Mouse (Mus musculus) heart, adult 8-10 months (tissue): Measurements from ENCODE around the gene Mecom. TPM values are rescaled to one million over a fixed set of nuclear protein-coding genes. Genes with fewer than 3 reads are reported as not detected.

ENCODE experiments used
- DNase-seq: peaks from one replicate; pipeline ENCODE4 v3.0.0; 2022; ENCODE audit warnings: low spot score
- total RNA-seq, 4 experiments: library from RNA; stranded (reverse); gene quantifications; 2 replicates each; pipeline ENCODE4 v1.2.4; 2022

Mecom gene
- total RNA-seq, 4 experiments from 2014 or later, result 13.6 to 19.5 (median 16.5) TPM

GRCm38 (mm10) chr3:30153923-30154331 is 393.9 kb downstream of the Mecom start:
- DNase-seq, result no peak

GRCm38 (mm10) chr3:30150071-30150470 is 397.7 kb downstream of the Mecom start:
- DNase-seq, result no peak

DNA sequence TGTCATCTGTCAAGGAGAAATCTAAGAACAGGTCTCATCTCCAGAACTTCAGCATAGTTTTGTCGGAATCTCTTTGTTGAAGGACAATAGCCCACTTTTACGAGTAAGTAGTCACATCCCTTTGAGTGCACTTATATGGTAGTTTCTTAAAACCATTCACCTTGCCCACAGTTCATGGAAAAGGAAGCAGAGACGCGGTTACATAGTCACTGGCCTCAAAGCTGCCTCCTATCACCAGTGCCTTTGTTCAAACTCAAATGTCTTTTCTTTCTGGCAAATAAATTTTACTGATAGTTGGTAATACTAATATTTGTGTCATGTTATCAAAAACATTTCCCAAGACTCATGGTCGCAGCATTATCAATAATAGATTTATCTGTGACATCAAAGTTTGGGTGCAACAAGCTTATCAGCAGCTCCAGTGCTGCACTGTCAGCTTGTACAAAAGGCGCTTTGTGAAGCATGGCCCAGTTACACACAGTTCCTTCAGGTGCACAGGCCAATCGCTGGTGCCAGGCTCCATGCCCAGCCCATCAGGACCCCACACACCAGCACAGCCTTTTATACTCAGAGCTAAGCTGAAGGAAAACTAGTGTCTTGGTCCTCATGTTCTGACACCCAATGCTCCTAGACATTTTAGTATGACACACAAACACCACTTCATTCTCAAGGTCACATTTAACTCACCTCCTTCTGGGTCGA is 399.3 kb downstream of the Mecom start:
- DNase-seq, result no peak

GRCm38 (mm10) chr3:30145051-30145450 is 402.8 kb downstream of the Mecom start:
- DNase-seq, result no peak

GRCm38 (mm10) chr3:30143961-30144411 is 403.8 kb downstream of the Mecom start:
- no peak for DNase-seq

GRCm38 (mm10) chr3:30143440-30143839 is 404.4 kb downstream of the Mecom start:
- DNase-seq, result no peak

DNA sequence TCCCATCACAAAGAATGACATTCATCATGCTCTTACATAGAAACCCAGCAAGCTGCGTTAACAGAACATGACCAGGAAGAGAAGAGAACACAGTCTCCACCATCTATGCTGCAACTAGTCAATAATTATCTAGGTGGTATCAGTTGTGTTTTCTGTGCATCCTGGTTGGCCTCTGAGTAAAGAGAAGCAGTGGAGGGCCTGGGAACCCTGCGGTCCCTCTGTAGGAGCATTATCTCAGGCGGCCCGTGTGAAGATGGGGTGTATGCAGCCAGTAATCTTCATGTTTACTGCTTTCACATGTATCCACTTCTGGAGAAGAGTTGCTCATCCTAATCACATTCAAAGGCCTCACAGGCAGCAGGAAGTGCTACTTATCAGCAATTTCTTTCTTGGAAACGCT is 407.5 kb downstream of the Mecom start:
- DNase-seq, result no peak

DNA sequence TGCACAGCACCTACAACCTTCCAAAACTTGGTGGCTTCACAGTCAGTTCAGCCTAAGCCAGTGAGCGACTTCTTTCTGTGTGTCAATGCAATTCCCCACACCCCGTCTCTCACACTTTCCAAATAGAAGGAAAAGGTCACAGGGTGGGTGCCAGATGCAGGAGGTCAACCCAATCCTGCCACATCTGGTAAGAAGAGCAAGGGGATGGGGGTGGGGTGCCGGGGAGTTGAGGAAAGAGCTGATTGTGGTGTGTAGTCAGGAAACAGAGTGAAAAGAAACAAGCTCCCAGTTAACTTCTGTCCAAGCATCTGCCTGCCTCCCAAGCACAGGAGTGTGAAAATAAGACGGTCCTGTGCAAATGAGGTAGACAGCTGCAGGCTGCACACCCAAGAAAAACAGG is 408.1 kb downstream of the Mecom start:
- no peak for DNase-seq

GRCm38 (mm10) chr3:30138588-30138987 is 409.2 kb downstream of the Mecom start:
- no peak for DNase-seq

- DNase-seq, result no peak
Observed at GRCm38 (mm10) chr3:30135857-30136256, 412.0 kb downstream of the Mecom start.

DNA sequence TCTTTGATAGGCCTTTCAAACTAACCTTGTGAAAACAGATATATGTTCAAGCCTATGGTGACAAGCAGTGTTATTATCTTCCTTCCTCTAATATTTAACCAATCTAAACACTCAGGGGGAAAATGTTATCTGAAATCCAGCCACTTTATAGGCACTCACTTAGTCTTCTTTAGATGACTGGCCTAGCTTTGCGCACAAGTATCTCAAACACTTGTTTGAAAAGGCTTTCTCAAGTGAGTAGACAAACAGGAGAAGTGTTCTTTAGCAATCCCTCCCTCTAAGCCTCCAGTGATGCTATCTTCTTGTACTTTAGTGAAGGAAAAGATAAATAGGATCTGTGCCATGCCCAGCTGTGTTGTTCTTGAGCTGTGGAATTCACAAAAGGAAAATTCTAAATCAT is 412.7 kb downstream of the Mecom start:
- DNase-seq, result no peak

GRCm38 (mm10) chr3:30132981-30133380 is 414.8 kb downstream of the Mecom start:
- no peak for DNase-seq

DNA sequence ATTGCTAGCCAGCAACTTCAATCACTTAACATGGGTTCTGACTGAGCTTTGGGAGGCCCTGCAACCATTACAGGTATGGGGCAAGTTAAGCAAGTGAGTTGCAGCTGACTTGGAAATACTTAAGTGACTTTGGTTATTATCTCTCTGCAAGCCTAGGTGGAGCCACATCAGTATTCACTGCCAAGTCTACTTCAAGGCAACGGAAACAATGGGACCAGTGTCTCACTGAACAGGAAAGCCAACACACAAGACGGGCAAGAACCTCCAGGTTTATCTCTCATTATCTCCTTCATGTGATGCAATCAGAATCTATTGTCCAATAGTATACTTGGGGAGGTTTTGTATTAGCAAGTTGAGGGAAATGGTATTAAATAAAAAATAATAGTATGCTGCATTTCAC is 415.4 kb downstream of the Mecom start:
- DNase-seq, result no peak

GRCm38 (mm10) chr3:30130495-30130894 is 417.3 kb downstream of the Mecom start:
- peak; percentile 68 for DNase-seq

DNA sequence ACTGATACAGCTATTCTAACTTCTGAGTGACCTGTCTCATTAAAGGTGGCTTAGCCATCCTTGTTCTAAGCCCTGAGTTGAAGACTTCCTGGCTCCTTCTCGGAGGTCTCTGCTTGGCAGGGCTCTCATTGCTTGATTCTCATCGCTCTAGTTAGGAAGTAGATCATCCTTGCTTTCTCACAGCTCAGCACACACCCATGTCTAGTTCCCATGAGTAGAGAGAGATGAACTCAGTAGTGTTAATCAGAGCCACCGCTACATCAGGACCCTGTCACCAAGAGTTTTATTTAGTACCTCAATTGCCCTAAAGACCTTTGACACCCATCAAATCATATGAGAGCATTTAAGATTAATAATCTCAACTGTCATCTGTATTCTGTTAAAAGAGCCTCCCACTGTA is 425.2 kb downstream of the Mecom start:
- DNase-seq, result no peak

DNA sequence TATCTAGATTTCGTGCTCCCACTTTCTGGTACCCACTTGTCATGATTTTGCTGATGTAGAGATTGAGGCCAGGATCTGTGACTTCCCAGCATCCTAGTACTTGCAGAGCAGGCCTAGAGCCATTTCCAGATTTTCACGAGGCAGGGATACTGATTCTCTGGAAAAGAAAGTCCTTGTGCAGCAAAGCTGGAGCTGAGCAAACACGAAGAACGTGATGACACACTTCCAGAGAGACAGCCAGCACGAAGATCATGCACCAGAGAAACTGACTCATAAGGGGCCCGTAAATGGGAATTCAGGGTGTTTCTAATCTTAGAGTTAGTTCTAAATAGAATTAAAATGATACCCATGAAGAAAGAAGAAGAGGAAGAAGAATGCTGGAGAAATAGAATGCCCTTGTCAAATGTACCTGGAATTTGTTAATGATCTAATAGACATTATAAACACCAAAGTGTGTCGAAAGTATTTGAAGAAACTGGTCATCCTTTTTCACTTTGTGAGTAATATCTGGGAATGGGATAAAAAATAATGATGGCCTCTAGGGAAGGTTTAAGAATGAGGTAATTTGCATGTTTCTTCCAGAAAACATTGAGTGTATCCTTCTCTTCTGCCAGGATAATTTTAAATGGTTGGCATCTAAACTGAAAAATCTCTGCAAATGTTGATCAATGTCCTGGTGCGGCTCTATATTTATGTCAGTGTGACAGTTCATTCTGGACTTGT is 426.9 kb downstream of the Mecom start:
- peak; percentile 32 for DNase-seq

DNA sequence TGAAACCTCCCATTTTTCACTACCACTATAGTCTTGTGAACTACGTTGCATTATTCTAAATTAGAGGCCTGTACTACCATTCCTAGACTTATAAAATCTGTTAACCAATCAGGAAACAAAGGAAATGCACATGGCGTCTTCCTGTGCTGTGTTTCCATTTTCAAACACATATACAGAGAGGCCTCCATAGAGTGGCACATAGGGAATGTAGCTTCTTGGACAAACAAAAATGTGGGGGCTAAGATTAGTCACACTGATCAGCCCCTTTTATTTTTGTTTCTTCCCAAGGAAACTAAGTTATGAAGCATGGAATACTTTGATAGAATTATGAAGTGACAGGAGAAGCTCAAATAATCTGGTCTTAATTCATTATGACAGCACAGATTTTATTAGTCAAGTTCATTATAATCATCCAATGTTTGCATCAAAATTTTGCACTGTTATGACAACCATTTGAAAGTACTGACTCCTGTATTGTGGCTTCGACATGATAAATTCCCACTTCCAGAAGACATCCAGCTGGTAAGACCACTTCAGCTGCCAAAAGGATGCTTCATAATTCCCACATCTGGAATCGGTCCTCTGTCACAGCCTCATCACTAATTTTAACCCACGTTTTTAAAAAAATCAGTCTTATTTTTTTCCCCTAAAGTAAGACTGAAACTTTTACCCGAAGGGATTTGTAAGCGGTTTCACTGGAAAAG is 429.1 kb downstream of the Mecom start:
- DNase-seq, result no peak

DNA sequence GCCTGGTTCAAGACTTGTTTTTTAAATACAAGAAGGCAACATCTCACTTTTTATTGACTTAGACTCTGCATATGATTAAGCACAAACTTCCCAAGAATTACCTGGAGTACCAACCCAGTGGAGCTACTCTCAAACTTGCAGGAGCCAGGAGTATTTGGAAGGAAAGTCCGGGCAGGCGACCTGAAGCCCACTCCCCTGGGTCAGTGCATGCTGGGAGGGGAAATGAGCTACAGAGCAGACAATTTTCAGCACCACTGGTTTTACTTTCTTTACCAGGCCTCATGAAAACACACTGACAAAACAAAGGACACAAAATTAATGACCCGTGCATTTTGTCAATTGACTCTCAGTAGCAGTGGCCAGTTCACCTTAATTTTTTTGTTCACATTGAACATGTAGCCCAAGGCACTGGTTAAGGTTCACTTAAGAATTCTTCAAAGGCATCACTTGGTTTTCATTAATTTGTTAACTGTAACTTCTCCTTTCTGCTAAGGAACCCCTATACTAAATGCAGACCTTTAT is 434.5 kb downstream of the Mecom start:
- DNase-seq, result no peak

DNA sequence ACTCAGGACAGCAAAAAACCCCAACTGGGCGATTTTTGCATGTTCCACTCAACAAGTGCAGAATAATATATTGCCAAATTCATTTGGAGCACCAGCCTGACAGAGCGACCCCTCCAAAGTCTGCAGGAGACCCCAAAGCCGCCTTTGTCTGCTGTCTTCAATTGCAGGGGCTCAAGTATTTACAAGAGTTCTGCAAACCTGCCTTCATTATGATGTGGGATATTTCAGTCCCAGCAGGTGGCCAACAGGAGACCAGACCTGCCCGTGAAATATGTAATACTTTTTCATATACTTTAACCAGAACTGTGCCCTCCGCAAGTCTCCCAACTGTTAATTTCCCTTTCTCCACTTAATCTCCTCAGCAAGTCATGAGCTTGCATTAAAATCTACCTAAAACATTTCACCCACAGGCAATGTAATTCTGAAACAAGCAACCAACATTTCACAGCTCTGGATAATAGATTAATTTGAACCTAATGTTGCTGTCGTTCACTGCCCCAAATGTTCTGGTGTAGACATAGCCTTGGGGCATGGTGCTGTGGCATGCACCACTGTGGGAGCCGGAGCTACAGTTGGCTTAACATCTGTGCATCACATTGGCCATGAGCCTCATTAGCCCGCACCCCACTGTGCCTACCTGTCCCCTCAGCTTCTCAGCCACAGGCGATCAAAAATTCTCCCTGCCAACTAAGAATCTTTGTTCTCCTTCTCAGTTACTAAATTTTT is 439.7 kb downstream of the Mecom start:
- no peak for DNase-seq

DNA sequence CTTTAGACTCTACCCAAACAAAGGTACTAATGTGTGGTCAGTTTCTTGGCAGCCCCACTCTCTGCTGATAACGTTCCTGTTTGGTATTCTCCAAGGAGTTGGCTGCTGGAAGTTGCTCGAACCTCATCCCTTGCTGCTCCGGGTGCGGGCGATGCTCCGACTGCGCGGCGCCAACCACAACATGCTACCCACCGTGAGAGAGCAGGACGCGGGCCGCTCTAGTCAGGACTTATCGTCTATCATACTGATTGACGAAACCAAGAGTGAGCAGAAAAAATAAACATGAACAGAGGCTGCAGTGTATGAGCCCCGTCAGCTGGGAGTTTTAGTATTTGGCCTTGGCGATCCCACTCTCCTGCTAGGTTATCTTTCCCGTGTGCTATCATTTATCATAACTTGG is 441.3 kb downstream of the Mecom start:
- peak; percentile 52 for DNase-seq

GRCm38 (mm10) chr3:30105859-30106258 is 441.9 kb downstream of the Mecom start:
- DNase-seq, result no peak
